ENCODE assay signal across 9 mouse cellular contexts in genomic region chr2:153445137-153446016, GRCm38 (mm10). TPM values are rescaled to one million over a fixed set of nuclear protein-coding genes. Genes with fewer than 3 reads are reported as not detected.
A peak's percentile ranks its signal among the peaks of the same experiment; 100 is the strongest.
DNase-seq lines count a peak whose midpoint lies in the region; ATAC-seq and TF ChIP-seq lines count a peak whose summit lies in the region.
"Had no signal": no experiment of that assay in that cellular context is flagged by ENCODE, and none has a peak within 500 bp of the region (broad histone marks: within the 10 kb centered on the region; RNA-seq: fewer than 3 reads in every experiment).

No protein-coding gene starts in this region.

- peak overlapping the region; percentile 99 for H3K4me2 ChIP-seq in intestine, embryonic 15.5 days (replicated peaks)
- peak overlapping the region; percentile 97 for H3K4me2 ChIP-seq in stomach, embryonic 14.5 days (replicated peaks; ENCODE audit: low read depth, low read length)

- peak overlapping the region; percentile 79 for H3K4me3 ChIP-seq in G1E (ENCODE audit: low read depth, low read length)
- H3K4me3 ChIP-seq in erythroblast, embryonic 14.5 days (replicated peaks): peak overlapping the region; percentile 64
- H3K4me3 ChIP-seq in intestine, embryonic 15.5 days (replicated peaks): peak overlapping the region; percentile 98
- peak overlapping the region; percentile 66 for H3K4me3 ChIP-seq in stomach, embryonic 14.5 days (ENCODE audit: low read depth, low read length)

- peak overlapping the region; percentile 98 for H3K27ac ChIP-seq in intestine, embryonic 15.5 days
- peak overlapping the region; percentile 98 for H3K27ac ChIP-seq in stomach, embryonic 14.5 days (ENCODE audit: low read length)

- DNase-seq in heart, adult 11 months: peak; percentile 93
- DNase-seq in heart, postnatal 4 days: no peak
- DNase-seq in G1E (ENCODE audit: low spot score): no peak
- DNase-seq in gastrocnemius, postnatal 25 days: no peak

- no peaks in the 10 kb centered on the region for H3K9me3 ChIP-seq in G1E (replicated peaks)
- no peaks in the 10 kb centered on the region for H3K9me3 ChIP-seq in erythroblast, embryonic 14.5 days (ENCODE audit: control insufficient read depth, low read length)
- no peaks in the 10 kb centered on the region for H3K9me3 ChIP-seq in intestine, embryonic 15.5 days
- no peaks in the 10 kb centered on the region for H3K9me3 ChIP-seq in stomach, embryonic 14.5 days (ENCODE audit: control insufficient read depth, low read depth, low read length)

- peaks cover 59% of the 10 kb centered on the region for H3K4me1 ChIP-seq in G1E (ENCODE audit: insufficient read depth, low read depth, low read length)
- H3K4me1 ChIP-seq in erythroblast, embryonic 14.5 days (ENCODE audit: control insufficient read depth): peaks cover 45% of the 10 kb centered on the region
- peaks cover 35% of the 10 kb centered on the region for H3K4me1 ChIP-seq in intestine, embryonic 15.5 days (replicated peaks)
- H3K4me1 ChIP-seq in stomach, embryonic 14.5 days (ENCODE audit: control insufficient read depth, insufficient read depth, low read length): peaks cover 34% of the 10 kb centered on the region

- H3K27me3 ChIP-seq in G1E (ENCODE audit: insufficient read depth, low read length): peaks cover 33% of the 10 kb centered on the region
- H3K27me3 ChIP-seq in erythroblast, embryonic 14.5 days (ENCODE audit: control insufficient read depth): peaks cover 40% of the 10 kb centered on the region
- no peaks in the 10 kb centered on the region for H3K27me3 ChIP-seq in intestine, embryonic 15.5 days (replicated peaks)
- no peaks in the 10 kb centered on the region for H3K27me3 ChIP-seq in stomach, embryonic 14.5 days (ENCODE audit: control insufficient read depth, insufficient read depth, low read length)

- ATAC-seq in G1E (ENCODE audit: extremely low read depth, insufficient number of reproducible peaks, low FRiP score, poor library complexity, severe bottlenecking): no peak
- peak; percentile 40; the same call in 1 of the 2 replicates for ATAC-seq in intestine, embryonic 15.5 days
- 0 out of 2 replicates have a peak, but pooled peaks have one; percentile 5 for ATAC-seq in megakaryocyte, adult 5-6 weeks (ENCODE audit: poor library complexity, severe bottlenecking)
- ATAC-seq in stomach, embryonic 14.5 days (ENCODE audit: insufficient number of reproducible peaks, insufficient read depth, low FRiP score, low read depth): peak; percentile 59

- no peak for TF ChIP-seq CTCF in G1E (IDR thresholded peaks at IDR 0.05; ENCODE audit: low read depth, low read length)

- WGBS in intestine, embryonic 15.5 days: under 1% methylated on average over 59 of the region's 59 CpGs
- WGBS in stomach, embryonic 14.5 days: under 1% methylated on average over 59 of the region's 59 CpGs

- peak overlapping the region; percentile 71 for H3K9ac ChIP-seq in intestine, embryonic 15.5 days
- peak overlapping the region; percentile 62 for H3K9ac ChIP-seq in stomach, embryonic 14.5 days (replicated peaks; ENCODE audit: low read depth, low read length)

- H3K36me3 ChIP-seq in G1E (replicated peaks): peaks cover 30% of the 10 kb centered on the region
- peaks cover 15% of the 10 kb centered on the region for H3K36me3 ChIP-seq in erythroblast, embryonic 14.5 days (ENCODE audit: control insufficient read depth)
- no peaks in the 10 kb centered on the region for H3K36me3 ChIP-seq in intestine, embryonic 15.5 days
- H3K36me3 ChIP-seq in stomach, embryonic 14.5 days (ENCODE audit: control insufficient read depth, insufficient read depth, low read length): no peaks in the 10 kb centered on the region

RNA-seq across cellular contexts. Expression of gene 4930404H24Rik, which starts 47.2 kb away (rescaled TPM):
- total RNA-seq in heart, postnatal 4 days (2021): not detected
- not detected in 2 replicates for total RNA-seq in G1E (2014; fragmentation: Nextera tagmentation)
- not detected in 2 replicates for total RNA-seq in G1E (2017)
- not detected in 2 replicates for polyA plus RNA-seq in G1E (2012)
- not detected in 2 replicates for polyA plus RNA-seq in erythroblast, embryonic 14.5 days (2012)
- not detected in 2 replicates for polyA plus RNA-seq in intestine, embryonic 15.5 days (2015; fragmentation: Nextera tagmentation; extraction: Ambion mirVana)
- not detected in 2 replicates for total RNA-seq in megakaryocyte, adult 5-6 weeks (2015)
- not detected in 2 replicates for total RNA-seq in megakaryocyte, adult 5-6 weeks (2017)
- not detected in 2 replicates for polyA plus RNA-seq in stomach, embryonic 14.5 days (2014; fragmentation: Nextera tagmentation; extraction: Ambion mirVana)
- not detected for total RNA-seq in gastrocnemius, postnatal 25 days (2021)
- polyA plus RNA-seq: large intestine, adult 2 months had no signal
